Mouse (Mus musculus): Measurements from ENCODE around the gene Draxin. TPM values are rescaled to one million over a fixed set of nuclear protein-coding genes. Genes with fewer than 3 reads are reported as not detected.
"Not testable (repeated sequence)": the region's sequence is repeated elsewhere in the genome, so short reads cannot be mapped to it uniquely, and the experiment has no call there.

The Draxin gene
- polyA plus RNA-seq, 1 experiment: 1.9 TPM

- TF ChIP-seq CTCF (IDR thresholded peaks at IDR 0.05; ENCODE audit: extremely low read depth, insufficient read depth, insufficient read length, insufficient replicate concordance) (no peak), POLR2A (IDR thresholded peaks at IDR 0.05; ENCODE audit: low read depth, low read length) (no peak)
- Histone ChIP-seq H3K4me1 (ENCODE audit: control insufficient read depth, insufficient read depth, insufficient read length) (no peaks in the 10 kb centered on the region; the same call in 1 of the 2 replicates), H3K36me3 (ENCODE audit: control insufficient read depth, insufficient read depth, low read length) (no peaks in the 10 kb centered on the region), H3K4me3 (ENCODE audit: extremely low read depth, insufficient read depth, insufficient read length) (no peak overlapping the region), H3K27me3 (ENCODE audit: control insufficient read depth, insufficient read depth, low read length) (peaks cover 3% of the 10 kb centered on the region; the same call in 1 of the 2 replicates), H3K27ac (ENCODE audit: insufficient read depth, low read length) (no peak overlapping the region)
- no peak for DNase-seq (ENCODE audit: low read depth in 1 of 2, low spot score in 2 of 2)
- WGBS: 18% methylated on average over 2 of the region's 2 CpGs
Measured at GRCm38 (mm10) chr4:148128672-148129071, 1.8 kb downstream of the Draxin start.

GRCm38 (mm10) chr4:148128241-148128640 is 2.3 kb downstream of the Draxin start:
- H3K27me3 ChIP-seq (ENCODE audit: control insufficient read depth, insufficient read depth, low read length): peaks cover 3% of the 10 kb centered on the region; the same call in 1 of the 2 replicates
- no peak for DNase-seq (ENCODE audit: low read depth in 1 of 2, low spot score in 2 of 2)
- H3K36me3 ChIP-seq (ENCODE audit: control insufficient read depth, insufficient read depth, low read length): no peaks in the 10 kb centered on the region
- H3K4me3 ChIP-seq (ENCODE audit: extremely low read depth, insufficient read depth, insufficient read length): no peak overlapping the region
- no peak overlapping the region for H3K27ac ChIP-seq (ENCODE audit: insufficient read depth, low read length)
- no peaks in the 10 kb centered on the region; the same call in 1 of the 2 replicates for H3K4me1 ChIP-seq (ENCODE audit: control insufficient read depth, insufficient read depth, insufficient read length)
- TF ChIP-seq POLR2A (IDR thresholded peaks at IDR 0.05; ENCODE audit: low read depth, low read length): no peak
- TF ChIP-seq CTCF (IDR thresholded peaks at IDR 0.05; ENCODE audit: extremely low read depth, insufficient read depth, insufficient read length, insufficient replicate concordance): no peak
- 77% methylated on average over 1 of the region's 1 CpGs for WGBS

GRCm38 (mm10) chr4:148122694-148123066 is 7.8 kb downstream of the Draxin start:
- Histone ChIP-seq H3K4me3 (ENCODE audit: extremely low read depth, insufficient read depth, insufficient read length) (no peak overlapping the region), H3K4me1 (ENCODE audit: control insufficient read depth, insufficient read depth, insufficient read length) (no peaks in the 10 kb centered on the region), H3K36me3 (ENCODE audit: control insufficient read depth, insufficient read depth, low read length) (no peaks in the 10 kb centered on the region), H3K27me3 (ENCODE audit: control insufficient read depth, insufficient read depth, low read length) (no peaks in the 10 kb centered on the region), H3K27ac (ENCODE audit: insufficient read depth, low read length) (no peak overlapping the region)
- DNase-seq (ENCODE audit: low read depth in 1 of 2, low spot score in 2 of 2): no peak
- 93% methylated on average over 3 of the region's 3 CpGs for WGBS
- TF ChIP-seq POLR2A (IDR thresholded peaks at IDR 0.05; ENCODE audit: low read depth, low read length): no peak
- no peak for TF ChIP-seq CTCF (IDR thresholded peaks at IDR 0.05; ENCODE audit: extremely low read depth, insufficient read depth, insufficient read length, insufficient replicate concordance)

- no peaks in the 10 kb centered on the region for H3K27me3 ChIP-seq (ENCODE audit: control insufficient read depth, insufficient read depth, low read length)
- no peak for TF ChIP-seq POLR2A (IDR thresholded peaks at IDR 0.05; ENCODE audit: low read depth, low read length)
- TF ChIP-seq CTCF (IDR thresholded peaks at IDR 0.05; ENCODE audit: extremely low read depth, insufficient read depth, insufficient read length, insufficient replicate concordance): no peak
- no peak for DNase-seq (ENCODE audit: low read depth in 1 of 2, low spot score in 2 of 2)
- no peaks in the 10 kb centered on the region for H3K36me3 ChIP-seq (ENCODE audit: control insufficient read depth, insufficient read depth, low read length)
- no peak overlapping the region for H3K27ac ChIP-seq (ENCODE audit: insufficient read depth, low read length)
- no peak overlapping the region for H3K4me3 ChIP-seq (ENCODE audit: extremely low read depth, insufficient read depth, insufficient read length)
- H3K4me1 ChIP-seq (ENCODE audit: control insufficient read depth, insufficient read depth, insufficient read length): no peaks in the 10 kb centered on the region
- 53% methylated on average over 6 of the region's 6 CpGs for WGBS
Measured at GRCm38 (mm10) chr4:148121982-148122693, 8.4 kb downstream of the Draxin start.

GRCm38 (mm10) chr4:148121362-148121761 is 9.1 kb downstream of the Draxin start:
- H3K4me1 ChIP-seq (ENCODE audit: control insufficient read depth, insufficient read depth, insufficient read length): no peaks in the 10 kb centered on the region
- no peaks in the 10 kb centered on the region for H3K27me3 ChIP-seq (ENCODE audit: control insufficient read depth, insufficient read depth, low read length)
- no peak overlapping the region for H3K27ac ChIP-seq (ENCODE audit: insufficient read depth, low read length)
- 82% methylated on average over 4 of the region's 4 CpGs for WGBS
- H3K36me3 ChIP-seq (ENCODE audit: control insufficient read depth, insufficient read depth, low read length): no peaks in the 10 kb centered on the region
- no peak overlapping the region for H3K4me3 ChIP-seq (ENCODE audit: extremely low read depth, insufficient read depth, insufficient read length)
- TF ChIP-seq POLR2A (IDR thresholded peaks at IDR 0.05; ENCODE audit: low read depth, low read length) (no peak), CTCF (IDR thresholded peaks at IDR 0.05; ENCODE audit: extremely low read depth, insufficient read depth, insufficient read length, insufficient replicate concordance) (no peak)
- DNase-seq (ENCODE audit: low read depth in 1 of 2, low spot score in 2 of 2): no peak

DNA sequence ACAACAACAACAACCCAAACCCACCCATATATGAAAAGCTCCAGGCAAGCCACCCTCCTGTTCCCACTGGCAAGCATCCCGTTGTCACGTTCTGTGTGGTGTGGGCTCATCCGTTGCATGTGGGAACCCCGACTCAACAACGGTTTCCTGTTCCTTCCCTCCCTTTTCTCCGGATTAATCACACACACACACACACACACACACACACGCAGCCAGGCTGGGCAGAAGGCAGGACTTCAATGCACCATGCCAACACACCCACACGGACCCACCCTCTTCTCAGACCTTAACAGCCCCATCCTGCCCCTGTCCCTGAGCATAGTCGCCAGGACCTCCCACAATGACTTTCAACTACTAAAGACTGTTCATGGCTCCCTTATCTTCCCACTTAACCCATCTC is 9.9 kb downstream of the Draxin start:
- Histone ChIP-seq H3K36me3 (ENCODE audit: control insufficient read depth, insufficient read depth, low read length) (no peaks in the 10 kb centered on the region), H3K27me3 (ENCODE audit: control insufficient read depth, insufficient read depth, low read length) (no peaks in the 10 kb centered on the region), H3K4me1 (ENCODE audit: control insufficient read depth, insufficient read depth, insufficient read length) (no peaks in the 10 kb centered on the region), H3K4me3 (ENCODE audit: extremely low read depth, insufficient read depth, insufficient read length) (no peak overlapping the region), H3K27ac (ENCODE audit: insufficient read depth, low read length) (no peak overlapping the region)
- 53% methylated on average over 9 of the region's 9 CpGs for WGBS
- TF ChIP-seq POLR2A (IDR thresholded peaks at IDR 0.05; ENCODE audit: low read depth, low read length) (no peak), CTCF (IDR thresholded peaks at IDR 0.05; ENCODE audit: extremely low read depth, insufficient read depth, insufficient read length, insufficient replicate concordance) (no peak)
- DNase-seq (ENCODE audit: low read depth in 1 of 2, low spot score in 2 of 2): no peak

- not testable (repeated sequence) for DNase-seq (ENCODE audit: low read depth in 1 of 2, low spot score in 2 of 2); H3K4me3 ChIP-seq (ENCODE audit: extremely low read depth, insufficient read depth, insufficient read length); H3K4me1 ChIP-seq (ENCODE audit: control insufficient read depth, insufficient read depth, insufficient read length); H3K27me3 ChIP-seq (ENCODE audit: control insufficient read depth, insufficient read depth, low read length); H3K27ac ChIP-seq (ENCODE audit: insufficient read depth, low read length); H3K36me3 ChIP-seq (ENCODE audit: control insufficient read depth, insufficient read depth, low read length)
- WGBS: 83% methylated on average over 9 of the region's 9 CpGs
Measured at GRCm38 (mm10) chr4:148119578-148119977, 10.9 kb downstream of the Draxin start.
